Mouse (Mus musculus) brain, embryonic 14.5 days (tissue): Measurements from ENCODE around the gene Nudcd3.

Experiments
- CTCF ChIP-seq: fragments of 200-500 bp; IDR thresholded peaks from 2 replicates; pipeline ENCODE4 v1.5.1; 2012; ENCODE audit warnings: inconsistent platforms, mild to moderate bottlenecking, moderate library complexity, borderline replicate concordance; ENCODE audit not compliant: insufficient read depth, insufficient read length; ENCODE audit errors: extremely low read depth
- POLR2A ChIP-seq: fragments of 200-500 bp; IDR thresholded peaks from 2 replicates; pipeline ENCODE4 v1.6.1; 2012; ENCODE audit warnings: mild to moderate bottlenecking, inconsistent platforms, borderline replicate concordance; ENCODE audit not compliant: poor library complexity, insufficient read depth, insufficient read length, severe bottlenecking; ENCODE audit errors: extremely low read depth

DNA sequence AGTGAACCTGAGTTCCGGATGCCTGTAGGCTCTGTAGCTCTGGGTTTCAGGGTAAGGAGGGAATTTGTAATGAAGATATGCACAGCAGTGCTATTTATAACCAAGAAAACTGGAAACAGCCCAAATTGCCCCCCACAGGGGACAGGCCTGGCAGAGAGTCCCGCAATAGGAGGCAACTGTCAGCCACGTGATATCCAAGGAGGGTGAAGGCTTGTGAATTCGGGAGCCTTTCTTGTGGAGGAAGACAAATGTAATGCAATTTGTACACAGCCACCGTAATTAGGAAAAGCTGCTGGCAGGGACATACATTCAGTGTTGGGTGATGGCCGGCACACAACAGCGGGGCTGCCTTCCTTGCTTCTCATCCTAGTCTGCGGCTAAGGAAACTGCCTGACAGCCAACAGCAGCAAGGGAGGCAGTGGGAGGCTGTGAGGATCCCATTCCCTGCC is 124.6 kb downstream of the Nudcd3 start:
- TF ChIP-seq POLR2A (no peak), CTCF (no peak)
